Mouse (Mus musculus) limb, embryonic 14.5 days (tissue): Measurements from ENCODE around the gene Rapgef4. TPM values are rescaled to one million over a fixed set of nuclear protein-coding genes. Genes with fewer than 3 reads are reported as not detected.

ENCODE experiments used
- ATAC-seq: fragments of 200-750 bp; cut with Nextera tagmentation; 2 replicates; pipeline ENCODE4 v1.8.0; 2017; ENCODE audit warnings: low read depth, moderate number of reproducible peaks, moderate TSS enrichment; ENCODE audit not compliant: low FRiP score
- DNase-seq: peaks from one replicate; pipeline ENCODE4 v3.0.0-alpha.2; 2015; ENCODE audit warnings: low spot score
- H3K27ac ChIP-seq: fragments of 300-500 bp; sonication (generic); replicated peaks from 2 replicates; pipeline ENCODE4 v1.5.1; 2014; ENCODE audit warnings: low read depth, mild to moderate bottlenecking, low read length, moderate library complexity, mixed read lengths
- H3K27me3 ChIP-seq: fragments of 300-500 bp; sonication (generic); 2 replicates; pipeline ENCODE4 v1.6.1; 2014; ENCODE audit warnings: low read length, mixed read lengths; ENCODE audit not compliant: control insufficient read depth, insufficient read depth
- H3K36me3 ChIP-seq: fragments of 300-500 bp; sonication (generic); 2 replicates; pipeline ENCODE4 v1.6.1; 2014; ENCODE audit warnings: mild to moderate bottlenecking, low read length, moderate library complexity, mixed read lengths; ENCODE audit not compliant: control insufficient read depth, insufficient read depth
- H3K4me1 ChIP-seq: fragments of 300-500 bp; sonication (generic); 2 replicates; pipeline ENCODE4 v1.6.1; 2014; ENCODE audit warnings: antibody characterized with exemption, low read length, mixed read lengths; ENCODE audit not compliant: control insufficient read depth, insufficient read depth
- H3K4me2 ChIP-seq: fragments of 300-500 bp; sonication (generic); replicated peaks from 2 replicates; pipeline ENCODE4 v1.6.1; 2014; ENCODE audit warnings: low read depth, mild to moderate bottlenecking, low read length, moderate library complexity; ENCODE audit not compliant: severe bottlenecking
- H3K4me3 ChIP-seq: fragments of 300-500 bp; sonication (generic); replicated peaks from 2 replicates; pipeline ENCODE4 v1.5.1; 2014; ENCODE audit warnings: low read length
- H3K9ac ChIP-seq: fragments of 300-500 bp; sonication (generic); 2 replicates; pipeline ENCODE4 v1.6.1; 2014; ENCODE audit warnings: mild to moderate bottlenecking, low read depth, low read length, moderate library complexity; ENCODE audit not compliant: severe bottlenecking
- H3K9me3 ChIP-seq: fragments of 300-500 bp; sonication (generic); 2 replicates; pipeline ENCODE4 v1.6.1; 2016; ENCODE audit warnings: low read length; ENCODE audit not compliant: control insufficient read depth
- POLR2A ChIP-seq: fragments of 200-500 bp; IDR thresholded peaks from 2 replicates; pipeline ENCODE4 v1.8.0; 2012; ENCODE audit warnings: inconsistent platforms, mild to moderate bottlenecking, moderate library complexity, borderline replicate concordance; ENCODE audit not compliant: insufficient read depth, insufficient read length; ENCODE audit errors: extremely low read depth
- WGBS: fragments of 180-500 bp; shearing (Covaris S2); extraction: QIAGEN DNeasy Blood & Tissue Kit; methylation state at CpG from one replicate; pipeline ENCODE4 v1.1.7; 2014; 5-methylcytosine and 5-hydroxymethylcytosine counted together
- polyA plus RNA-seq, 2 experiments: library from polyadenylated mRNA; depleted of rRNA in 1 of 2; stranded (reverse) in 1 of 2; unstranded in 1 of 2; fragments of >200 nt; fragmentation: Nextera tagmentation in 1 of 2; extraction: Ambion mirVana in 1 of 2; gene quantifications; 2 replicates each; pipeline versions ENCODE4 v1.2.1 to v1.2.3; 2012 to 2014

Gene Rapgef4
- polyA plus RNA-seq, 2 experiments, result 2.2 to 2.3 TPM

DNA sequence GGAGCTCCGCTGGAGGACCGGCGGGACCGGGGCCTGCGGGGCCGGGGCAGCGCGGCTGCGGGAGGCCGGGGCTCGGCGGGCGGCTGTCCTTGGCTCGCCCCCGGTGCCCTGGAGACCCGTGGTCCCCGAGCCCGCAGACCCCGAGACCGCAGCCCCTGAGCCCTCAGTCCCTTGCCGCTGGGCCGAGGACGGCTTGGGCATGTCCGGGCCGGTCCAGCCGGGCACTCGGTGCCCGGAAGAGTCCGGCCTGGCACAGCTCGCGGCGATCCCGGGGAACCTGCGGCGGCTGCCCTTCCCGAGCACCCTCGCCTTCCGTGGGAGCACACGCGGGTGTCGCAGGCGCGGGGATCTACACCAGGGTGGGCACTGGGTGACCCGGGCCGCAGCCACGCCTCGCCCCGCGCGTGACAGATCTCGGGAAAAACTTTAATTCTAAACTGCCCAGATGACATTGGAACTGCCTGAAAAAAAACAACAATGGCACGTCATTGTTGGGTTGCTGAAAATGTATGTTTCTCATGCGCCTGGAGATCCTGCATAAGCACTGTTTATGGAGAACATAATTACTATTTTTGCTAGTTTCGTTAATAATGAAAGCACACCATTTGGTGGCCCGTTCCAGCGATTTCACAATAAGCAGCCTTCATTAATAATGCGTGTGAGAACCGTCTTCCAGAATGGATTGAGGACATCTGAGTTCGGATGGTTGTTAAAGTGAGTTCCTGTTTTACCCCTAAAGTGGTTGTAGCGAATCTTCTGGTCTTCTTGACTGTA, 305.0 kb downstream of the Rapgef4 start:
- H3K27ac ChIP-seq, result 0 out of 2 replicates have a peak overlapping the region, but pooled peaks have one; percentile 39
- WGBS, result 2% methylated on average over 44 of the region's 60 CpGs

DNA sequence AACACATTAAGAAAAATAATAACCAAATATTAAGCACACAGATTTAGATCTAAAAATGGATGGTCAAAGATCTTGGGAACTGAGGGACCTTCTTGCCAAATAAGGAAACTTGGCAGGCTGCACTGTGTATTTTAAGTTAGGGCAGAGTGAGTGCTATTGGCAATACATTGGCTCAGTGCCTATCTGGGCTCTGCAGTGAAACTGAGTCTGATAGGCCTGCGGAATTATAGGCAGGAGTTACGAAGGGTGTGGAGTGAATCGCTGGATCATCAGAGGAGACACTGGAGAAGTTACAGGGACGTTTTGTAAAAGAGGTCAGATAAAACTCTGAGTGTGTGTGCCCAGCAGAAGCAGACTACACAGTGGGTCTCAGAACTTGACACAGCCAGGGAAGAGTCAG, 306.1 kb downstream of the Rapgef4 start:
- Histone ChIP-seq H3K27me3 (no peaks in the 10 kb centered on the region), H3K36me3 (no peaks in the 10 kb centered on the region), H3K4me2 (0 out of 2 replicates have a peak overlapping the region, but pooled peaks have one; percentile 6), H3K9me3 (no peaks in the 10 kb centered on the region), H3K4me1 (no peaks in the 10 kb centered on the region), H3K9ac (no peak overlapping the region), H3K4me3 (no peak overlapping the region), H3K27ac (no peak overlapping the region)
- ATAC-seq (no peak), DNase-seq (no peak)
- 64% methylated on average over 4 of the region's 4 CpGs for WGBS
- TF ChIP-seq POLR2A, result no peak

More for the DNA sequence above, 305.0 kb downstream of the Rapgef4 start:
- peak overlapping the region; percentile 77 for H3K4me2 ChIP-seq
- TF ChIP-seq POLR2A, result no peak
- H3K36me3 ChIP-seq, result no peaks in the 10 kb centered on the region
- no peak for DNase-seq
- H3K4me3 ChIP-seq, result peak overlapping the region; percentile 85
- peak overlapping the region; percentile 91 for H3K9ac ChIP-seq
- H3K4me1 ChIP-seq, result no peaks in the 10 kb centered on the region
- H3K9me3 ChIP-seq, result no peaks in the 10 kb centered on the region
- peak; percentile 57 for ATAC-seq
- no peaks in the 10 kb centered on the region for H3K27me3 ChIP-seq

DNA sequence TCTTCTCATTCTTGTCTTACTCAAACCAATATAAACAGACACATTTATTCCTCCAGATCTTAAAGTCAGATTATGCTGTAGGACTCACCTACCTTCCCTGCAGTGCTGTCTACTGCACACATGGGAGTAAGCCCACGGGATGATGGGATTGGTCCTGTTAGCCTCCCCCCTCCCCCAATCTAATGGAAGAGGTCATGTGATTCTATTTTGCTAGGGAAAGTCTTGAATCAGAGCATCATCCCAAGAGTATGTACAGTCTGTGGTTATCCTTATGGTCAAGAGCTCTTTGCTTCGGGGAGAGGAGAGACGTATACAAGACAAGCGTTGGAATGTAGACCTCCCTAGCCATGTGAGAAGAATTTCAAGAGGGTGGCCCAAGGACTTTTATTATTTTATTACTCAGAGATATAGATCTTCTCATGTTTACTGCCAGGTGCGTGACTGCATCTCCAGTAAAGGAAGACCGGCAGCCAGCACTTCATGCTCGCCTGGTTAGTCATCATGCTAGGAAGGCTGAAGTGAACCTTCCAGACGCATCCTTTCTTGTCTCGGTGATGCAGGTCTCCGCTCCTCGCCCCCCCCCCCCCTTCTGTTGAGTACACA, 308.0 kb downstream of the Rapgef4 start:
- Histone ChIP-seq H3K4me1 (no peaks in the 10 kb centered on the region), H3K36me3 (no peaks in the 10 kb centered on the region), H3K9ac (no peak overlapping the region), H3K27me3 (no peaks in the 10 kb centered on the region), H3K27ac (no peak overlapping the region), H3K9me3 (no peaks in the 10 kb centered on the region), H3K4me3 (no peak overlapping the region), H3K4me2 (no peak overlapping the region)
- ATAC-seq (no peak), DNase-seq (no peak)
- WGBS, result 81% methylated on average over 11 of the region's 11 CpGs
- TF ChIP-seq POLR2A, result no peak

DNA sequence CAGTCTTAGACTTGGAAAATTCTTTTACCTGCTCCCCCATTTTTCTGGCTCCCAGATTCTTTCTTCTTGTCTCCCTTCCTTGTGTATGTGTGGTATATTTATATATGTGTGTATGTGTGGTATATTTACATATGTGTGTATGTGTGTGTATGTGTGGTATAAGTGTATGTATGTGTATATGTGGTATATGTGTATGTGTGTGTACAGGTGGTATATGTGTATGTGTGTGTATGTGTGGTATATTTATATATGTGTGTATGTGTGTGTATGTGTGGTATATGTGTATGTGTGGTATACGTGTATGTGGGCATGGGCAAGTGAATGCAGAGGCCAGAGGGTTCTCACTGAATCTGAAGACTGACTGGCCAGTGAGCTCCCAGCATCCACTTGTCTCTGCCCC, 310.1 kb downstream of the Rapgef4 start:
- H3K4me1 ChIP-seq, result no peaks in the 10 kb centered on the region
- no peaks in the 10 kb centered on the region for H3K27me3 ChIP-seq
- no peak overlapping the region for H3K4me2 ChIP-seq
- no peak overlapping the region for H3K9ac ChIP-seq
- no peak overlapping the region for H3K27ac ChIP-seq
- no peak for TF ChIP-seq POLR2A
- WGBS, result 80% methylated on average over 1 of the region's 1 CpGs
- H3K4me3 ChIP-seq, result no peak overlapping the region
- H3K36me3 ChIP-seq, result no peaks in the 10 kb centered on the region
- DNase-seq (no peak), ATAC-seq (no peak)
- H3K9me3 ChIP-seq, result no peaks in the 10 kb centered on the region

DNA sequence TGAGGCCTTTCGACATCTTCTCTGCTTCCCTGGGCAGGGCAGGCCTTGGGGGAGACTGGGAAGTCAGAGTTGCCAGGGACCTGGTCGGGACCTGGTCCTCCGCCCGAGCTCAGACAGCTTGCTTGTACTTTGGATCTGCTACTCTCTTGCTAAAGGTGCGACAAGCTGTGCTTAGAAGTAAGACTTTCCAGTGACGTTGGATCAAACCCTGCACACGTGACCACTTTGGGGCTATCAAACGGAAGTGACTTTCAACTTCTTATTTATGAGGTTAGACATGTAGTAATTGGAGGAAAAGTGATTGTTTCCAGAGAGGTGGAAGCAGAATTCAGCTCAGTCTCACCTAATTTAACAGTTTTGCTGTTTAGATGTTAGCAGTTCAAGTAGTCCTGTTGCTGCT, 311.5 kb downstream of the Rapgef4 start:
- Histone ChIP-seq H3K36me3 (no peaks in the 10 kb centered on the region), H3K9me3 (no peaks in the 10 kb centered on the region), H3K9ac (no peak overlapping the region), H3K4me2 (no peak overlapping the region), H3K4me3 (no peak overlapping the region), H3K27me3 (no peaks in the 10 kb centered on the region), H3K27ac (no peak overlapping the region), H3K4me1 (no peaks in the 10 kb centered on the region)
- DNase-seq (no peak), ATAC-seq (no peak)
- TF ChIP-seq POLR2A, result no peak
- 65% methylated on average over 8 of the region's 8 CpGs for WGBS
